Mouse (Mus musculus) stomach, postnatal 0 days (tissue): Measurements from ENCODE around the gene Kif22.

Source experiments
- CTCF ChIP-seq: IDR thresholded peaks from 2 replicates; pipeline ENCODE4 v1.5.1; 2016; ENCODE audit warnings: antibody characterized with exemption, low read depth, mild to moderate bottlenecking, moderate library complexity
- EP300 ChIP-seq: optimal IDR thresholded peaks from 2 replicates; pipeline ENCODE3; 2016; ENCODE audit warnings: antibody characterized with exemption

GRCm38 (mm10) chr7:127041851-127042672 is at the start of gene Kif22:
- TF ChIP-seq CTCF: no peak
- no peak for TF ChIP-seq EP300
